Mouse (Mus musculus) limb, embryonic 10.5 days (tissue): ENCODE results near the gene Serinc3. TPM values are rescaled to one million over a fixed set of nuclear protein-coding genes. Genes with fewer than 3 reads are reported as not detected.
"Not testable (repeated sequence)": the region's sequence is repeated elsewhere in the genome, so short reads cannot be mapped to it uniquely, and the experiment has no call there.

Experiments used
- DNase-seq: peaks from one replicate; pipeline ENCODE4 v3.0.0-alpha.2; 2017; ENCODE audit warnings: low spot score
- H3K27ac ChIP-seq: fragments of 300-500 bp; sonication (generic); 2 replicates; pipeline ENCODE4 v1.5.1; 2016; ENCODE audit warnings: mild to moderate bottlenecking
- H3K27me3 ChIP-seq: fragments of 300-500 bp; sonication (generic); 2 replicates; pipeline ENCODE4 v1.6.1; 2016; ENCODE audit warnings: low read depth, mild to moderate bottlenecking; ENCODE audit not compliant: poor library complexity, severe bottlenecking
- H3K36me3 ChIP-seq: fragments of 300-500 bp; sonication (generic); 2 replicates; pipeline ENCODE4 v1.6.1; 2016; ENCODE audit warnings: mild to moderate bottlenecking, moderate library complexity
- H3K4me1 ChIP-seq: fragments of 300-500 bp; sonication (generic); 2 replicates; pipeline ENCODE4 v1.6.1; 2016
- H3K4me3 ChIP-seq: fragments of 300-500 bp; sonication (generic); 2 replicates; pipeline ENCODE4 v1.5.1; 2016; ENCODE audit warnings: mild to moderate bottlenecking, moderate library complexity
- H3K9me3 ChIP-seq: fragments of 300-500 bp; sonication (generic); replicated peaks from 2 replicates; pipeline ENCODE4 v1.6.1; 2016; ENCODE audit warnings: mild to moderate bottlenecking
- WGBS: fragments of 180-500 bp; shearing (Covaris S2); methylation state at CpG from one replicate; pipeline ENCODE4 v1.1.7; 2016; 5-methylcytosine and 5-hydroxymethylcytosine counted together
- polyA plus RNA-seq: library from polyadenylated mRNA; unstranded; fragments of >200 nt; fragmentation: Nextera tagmentation; extraction: Ambion mirVana; gene quantifications from 2 replicates; pipeline ENCODE4 v1.2.1, GENCODE M21; 2016

Serinc3 gene
- polyA plus RNA-seq, 1 experiment from 2014 or later, result 20.4 TPM

- Histone ChIP-seq H3K27ac (no peak overlapping the region), H3K9me3 (no peaks in the 10 kb centered on the region), H3K4me3 (no peak overlapping the region), H3K27me3 (no peaks in the 10 kb centered on the region), H3K4me1 (no peaks in the 10 kb centered on the region), H3K36me3 (peaks cover 62% of the 10 kb centered on the region)
- no peak for DNase-seq
- 58% methylated on average over 5 of the region's 5 CpGs for WGBS
These were observed 7.2 kb downstream of the Serinc3 start for GRCm38 (mm10) chr2:163637655-163638266.

GRCm38 (mm10) chr2:163636057-163636456 is 8.9 kb downstream of the Serinc3 start:
- DNase-seq, result no peak
- Histone ChIP-seq H3K27ac (no peak overlapping the region), H3K4me1 (no peaks in the 10 kb centered on the region), H3K9me3 (no peaks in the 10 kb centered on the region), H3K36me3 (peaks cover 73% of the 10 kb centered on the region), H3K27me3 (no peaks in the 10 kb centered on the region), H3K4me3 (no peak overlapping the region)
- WGBS, result 93% methylated on average over 2 of the region's 2 CpGs

GRCm38 (mm10) chr2:163634211-163634610 is 10.7 kb downstream of the Serinc3 start:
- Histone ChIP-seq H3K36me3 (peaks cover 85% of the 10 kb centered on the region), H3K9me3 (no peaks in the 10 kb centered on the region), H3K4me1 (no peaks in the 10 kb centered on the region), H3K27me3 (no peaks in the 10 kb centered on the region), H3K27ac (no peak overlapping the region), H3K4me3 (no peak overlapping the region)
- no peak for DNase-seq
- 87% methylated on average over 2 of the region's 2 CpGs for WGBS

- 89% methylated on average over 2 of the region's 2 CpGs for WGBS
- Histone ChIP-seq H3K4me1 (no peaks in the 10 kb centered on the region), H3K27me3 (no peaks in the 10 kb centered on the region), H3K4me3 (no peak overlapping the region), H3K9me3 (no peaks in the 10 kb centered on the region), H3K36me3 (peaks cover 96% of the 10 kb centered on the region), H3K27ac (no peak overlapping the region)
- DNase-seq, result no peak
These were observed 13.2 kb downstream of the Serinc3 start for GRCm38 (mm10) chr2:163631715-163632114.

GRCm38 (mm10) chr2:163631223-163631622 is 13.7 kb downstream of the Serinc3 start:
- Histone ChIP-seq H3K27me3 (no peaks in the 10 kb centered on the region), H3K36me3 (peaks cover 97% of the 10 kb centered on the region), H3K4me1 (no peaks in the 10 kb centered on the region), H3K9me3 (no peaks in the 10 kb centered on the region), H3K27ac (no peak overlapping the region), H3K4me3 (no peak overlapping the region)
- no peak for DNase-seq
- 91% methylated on average over 4 of the region's 4 CpGs for WGBS

GRCm38 (mm10) chr2:163621401-163621800 is 23.5 kb downstream of the Serinc3 start:
- H3K4me1 ChIP-seq, H3K9me3 ChIP-seq, H3K27me3 ChIP-seq, H3K27ac ChIP-seq, DNase-seq, H3K4me3 ChIP-seq: not testable (repeated sequence)
- peaks cover 94% of the 10 kb centered on the region for H3K36me3 ChIP-seq
- WGBS, result 91% methylated on average over 3 of the region's 3 CpGs

GRCm38 (mm10) chr2:163620451-163620850 is 24.5 kb downstream of the Serinc3 start:
- no peak for DNase-seq
- 84% methylated on average over 8 of the region's 8 CpGs for WGBS
- no peak overlapping the region for H3K27ac ChIP-seq
- H3K9me3 ChIP-seq, result no peaks in the 10 kb centered on the region
- H3K36me3 ChIP-seq, result peaks cover 94% of the 10 kb centered on the region
- no peaks in the 10 kb centered on the region for H3K4me1 ChIP-seq
- no peaks in the 10 kb centered on the region for H3K27me3 ChIP-seq
- H3K4me3 ChIP-seq, result no peak overlapping the region

- Histone ChIP-seq H3K4me3 (no peak overlapping the region), H3K4me1 (no peaks in the 10 kb centered on the region), H3K9me3 (no peaks in the 10 kb centered on the region), H3K27me3 (no peaks in the 10 kb centered on the region), H3K27ac (no peak overlapping the region), H3K36me3 (peaks cover 98% of the 10 kb centered on the region)
- DNase-seq, result no peak
- WGBS, result 93% methylated on average over 4 of the region's 4 CpGs
These were observed 27.1 kb downstream of the Serinc3 start for GRCm38 (mm10) chr2:163617874-163618273.

GRCm38 (mm10) chr2:163617232-163617863 is 27.6 kb downstream of the Serinc3 start:
- Histone ChIP-seq H3K4me1 (no peaks in the 10 kb centered on the region), H3K27ac (no peak overlapping the region), H3K27me3 (no peaks in the 10 kb centered on the region), H3K9me3 (no peaks in the 10 kb centered on the region), H3K36me3 (peaks cover 98% of the 10 kb centered on the region), H3K4me3 (no peak overlapping the region)
- no peak for DNase-seq
- WGBS, result 79% methylated on average over 3 of the region's 3 CpGs

GRCm38 (mm10) chr2:163616652-163617227 is 28.2 kb downstream of the Serinc3 start:
- Histone ChIP-seq H3K9me3 (no peaks in the 10 kb centered on the region), H3K4me3 (no peak overlapping the region), H3K36me3 (peaks cover 99% of the 10 kb centered on the region), H3K27ac (no peak overlapping the region), H3K27me3 (no peaks in the 10 kb centered on the region), H3K4me1 (no peaks in the 10 kb centered on the region)
- 88% methylated on average over 3 of the region's 3 CpGs for WGBS
- no peak for DNase-seq

- no peak for DNase-seq
- 88% methylated on average over 4 of the region's 4 CpGs for WGBS
These were observed 28.9 kb downstream of the Serinc3 start for GRCm38 (mm10) chr2:163615906-163616651.

GRCm38 (mm10) chr2:163615401-163615800 is 29.5 kb downstream of the Serinc3 start:
- Histone ChIP-seq H3K27ac (no peak overlapping the region), H3K27me3 (no peaks in the 10 kb centered on the region), H3K9me3 (no peaks in the 10 kb centered on the region), H3K36me3 (peaks cover 100% of the 10 kb centered on the region), H3K4me3 (no peak overlapping the region), H3K4me1 (no peaks in the 10 kb centered on the region)
- DNase-seq, result no peak
- WGBS, result 95% methylated on average over 9 of the region's 9 CpGs

More at GRCm38 (mm10) chr2:163615906-163616651, 28.9 kb downstream of the Serinc3 start:
- Histone ChIP-seq H3K9me3 (no peaks in the 10 kb centered on the region), H3K4me3 (no peak overlapping the region), H3K36me3 (peaks cover 100% of the 10 kb centered on the region), H3K27me3 (no peaks in the 10 kb centered on the region), H3K27ac (no peak overlapping the region), H3K4me1 (no peaks in the 10 kb centered on the region)

GRCm38 (mm10) chr2:163613990-163614389 is 30.9 kb downstream of the Serinc3 start:
- no peak for DNase-seq
- H3K27ac ChIP-seq, result no peak overlapping the region
- WGBS, result 94% methylated on average over 4 of the region's 4 CpGs
- H3K27me3 ChIP-seq, result no peaks in the 10 kb centered on the region
- no peaks in the 10 kb centered on the region for H3K4me1 ChIP-seq
- H3K9me3 ChIP-seq, result no peaks in the 10 kb centered on the region
- H3K36me3 ChIP-seq, result peaks cover 94% of the 10 kb centered on the region
- H3K4me3 ChIP-seq, result no peak overlapping the region
